Mouse (Mus musculus): ENCODE measurements around the gene 2310030G06Rik.

DNA sequence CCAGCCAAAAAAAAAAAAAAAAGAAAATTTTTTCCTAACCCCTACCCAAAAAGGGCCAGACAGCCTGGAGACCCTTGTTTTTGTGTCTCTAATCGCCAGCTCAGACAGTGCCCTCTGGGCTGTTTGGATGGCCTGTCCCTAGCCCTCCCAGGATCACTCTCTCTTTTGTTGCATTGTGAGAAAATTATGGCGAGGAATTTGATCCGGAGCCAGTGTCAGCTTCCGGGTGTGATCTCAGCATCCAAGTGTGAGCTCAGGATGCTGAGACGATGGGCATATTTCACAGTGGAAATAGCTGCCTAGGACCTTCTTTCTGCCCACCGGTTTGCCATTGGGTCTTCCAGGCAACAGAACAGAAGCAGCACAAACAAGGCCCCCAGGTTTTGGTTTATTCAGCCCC lies 4.4 kb upstream of the 2310030G06Rik start:
- no peak for TF ChIP-seq CTCF (IDR thresholded peaks at IDR 0.05)
- no peak for TF ChIP-seq EP300 (IDR thresholded peaks at IDR 0.05)
